Mouse (Mus musculus) layer of hippocampus, postnatal 25 days (tissue): Measurements from ENCODE around the gene Vmn2r84. TPM values are rescaled to one million over a fixed set of nuclear protein-coding genes. Genes with fewer than 3 reads are reported as not detected.

Experiments
- total RNA-seq, 2 experiments: library from RNA; stranded (reverse); gene quantifications; 2 replicates each; pipeline ENCODE4 v1.2.3; 2021

Gene Vmn2r84
- total RNA-seq, 2 experiments from 2014 or later, result 0.10 to 0.16 TPM

Other genes with a start within 250 kb of the Vmn2r84 start
- gene Olfr825, start 227.6 kb downstream of the Vmn2r84 start, total RNA-seq, result not detected
- gene Olfr826, start 210.1 kb downstream of the Vmn2r84 start, total RNA-seq, result not detected
- gene Olfr827, start 179.9 kb downstream of the Vmn2r84 start, total RNA-seq, result not detected
- gene Neurod4, start 114.1 kb downstream of the Vmn2r84 start, total RNA-seq, result under 1 TPM in 1 of 2 experiments, not detected in 1; 0.20 TPM
- 1 to 10 TPM; 1.3 to 1.6 TPM for gene Tespa1, start 71.5 kb downstream of the Vmn2r84 start, total RNA-seq
- gene Vmn2r85, start 35.4 kb upstream of the Vmn2r84 start, total RNA-seq, result under 1 TPM; 0.27 to 0.33 TPM
- gene Vmn2r86, start 61.7 kb upstream of the Vmn2r84 start, total RNA-seq, result under 1 TPM; 0.12 TPM
- under 1 TPM; 0.39 to 0.42 TPM for gene Vmn2r87, start 103.1 kb upstream of the Vmn2r84 start, total RNA-seq